Mouse (Mus musculus) cerebellum, postnatal 36 days (tissue): ENCODE data around the gene Magea1.
A peak's percentile ranks its signal among the peaks of the same experiment; 100 is the strongest.
"Not testable (repeated sequence)": the region's sequence is repeated elsewhere in the genome, so short reads cannot be mapped to it uniquely, and the experiment has no call there.

Experiments
- DNase-seq, 2 experiments: peaks; one replicate each; pipeline ENCODE4 v3.0.0; 2021 to 2022; ENCODE audit warnings: mixed read lengths in 2 of 2

Magea1 gene

GRCm38 (mm10) chrX:155089693-155090092, at the start of gene Magea1:
Magea1 (minus strand) TSS chrX:155089793.
- DNase-seq: not testable (repeated sequence)

GRCm38 (mm10) chrX:155128312-155128711, 38.7 kb upstream of the Magea1 start, which contains the start of gene Cldn34b2:
Cldn34b2 (minus strand) TSS chrX:155128412.
- not testable (repeated sequence) for DNase-seq

GRCm38 (mm10) chrX:155098024-155098423, 8.4 kb upstream of the Magea1 start:
- peak in 1 of 2 experiments; percentile 1 for DNase-seq

- not testable (repeated sequence) for DNase-seq
Observed at GRCm38 (mm10) chrX:155093566-155093965, 4.0 kb upstream of the Magea1 start, which contains the start of gene Magea2. Magea2 (minus strand) TSS chrX:155093666.

- DNase-seq: not testable (repeated sequence)
Observed at GRCm38 (mm10) chrX:155063045-155063444, 26.5 kb downstream of the Magea1 start, which contains the start of gene Magea5. Magea5 (minus strand) TSS chrX:155063145.
